Mouse (Mus musculus) embryonic facial prominence, embryonic 12.5 days (tissue): ENCODE results near the gene Hist1h2ak. TPM values are rescaled to one million over a fixed set of nuclear protein-coding genes. Genes with fewer than 3 reads are reported as not detected.
"Not testable (repeated sequence)": the region's sequence is repeated elsewhere in the genome, so short reads cannot be mapped to it uniquely, and the experiment has no call there.

Source experiments
- ATAC-seq: fragments of 200-750 bp; cut with Nextera tagmentation; 2 replicates; pipeline ENCODE4 v1.8.0; 2017; ENCODE audit not compliant: insufficient number of reproducible peaks, insufficient read depth, low FRiP score, low TSS enrichment
- H3K27ac ChIP-seq: fragments of 300-500 bp; sonication (generic); 2 replicates; pipeline ENCODE4 v1.5.1; 2016; ENCODE audit warnings: mild to moderate bottlenecking
- H3K27me3 ChIP-seq: fragments of 300-500 bp; sonication (generic); 2 replicates; pipeline ENCODE4 v1.6.1; 2016; ENCODE audit warnings: mild to moderate bottlenecking, moderate library complexity
- H3K36me3 ChIP-seq: fragments of 300-500 bp; sonication (generic); 2 replicates; pipeline ENCODE4 v1.6.1; 2016; ENCODE audit warnings: mild to moderate bottlenecking
- H3K4me1 ChIP-seq: fragments of 300-500 bp; sonication (generic); 2 replicates; pipeline ENCODE4 v1.6.1; 2016
- H3K4me2 ChIP-seq: fragments of 300-500 bp; sonication (generic); replicated peaks from 2 replicates; pipeline ENCODE4 v1.6.1; 2016; ENCODE audit warnings: mild to moderate bottlenecking, moderate library complexity
- H3K4me3 ChIP-seq: fragments of 300-500 bp; sonication (generic); 2 replicates; pipeline ENCODE4 v1.5.1; 2016; ENCODE audit warnings: mild to moderate bottlenecking
- H3K9ac ChIP-seq: fragments of 300-500 bp; sonication (generic); 2 replicates; pipeline ENCODE4 v1.6.1; 2016; ENCODE audit warnings: mild to moderate bottlenecking, moderate library complexity
- H3K9me3 ChIP-seq: fragments of 300-500 bp; sonication (generic); 2 replicates; pipeline ENCODE4 v1.6.1; 2016; ENCODE audit warnings: mild to moderate bottlenecking, moderate library complexity
- WGBS: fragments of 180-500 bp; shearing (Covaris S2); methylation state at CpG from one replicate; pipeline ENCODE4 v1.1.7; 2016; 5-methylcytosine and 5-hydroxymethylcytosine counted together
- polyA plus RNA-seq: library from polyadenylated mRNA; unstranded; fragments of >200 nt; fragmentation: Nextera tagmentation; extraction: Ambion mirVana; gene quantifications from 2 replicates; pipeline ENCODE4 v1.2.1, GENCODE M21; 2016

Gene Hist1h2ak
- polyA plus RNA-seq, 1 experiment from 2014 or later: 37.1 TPM

DNA sequence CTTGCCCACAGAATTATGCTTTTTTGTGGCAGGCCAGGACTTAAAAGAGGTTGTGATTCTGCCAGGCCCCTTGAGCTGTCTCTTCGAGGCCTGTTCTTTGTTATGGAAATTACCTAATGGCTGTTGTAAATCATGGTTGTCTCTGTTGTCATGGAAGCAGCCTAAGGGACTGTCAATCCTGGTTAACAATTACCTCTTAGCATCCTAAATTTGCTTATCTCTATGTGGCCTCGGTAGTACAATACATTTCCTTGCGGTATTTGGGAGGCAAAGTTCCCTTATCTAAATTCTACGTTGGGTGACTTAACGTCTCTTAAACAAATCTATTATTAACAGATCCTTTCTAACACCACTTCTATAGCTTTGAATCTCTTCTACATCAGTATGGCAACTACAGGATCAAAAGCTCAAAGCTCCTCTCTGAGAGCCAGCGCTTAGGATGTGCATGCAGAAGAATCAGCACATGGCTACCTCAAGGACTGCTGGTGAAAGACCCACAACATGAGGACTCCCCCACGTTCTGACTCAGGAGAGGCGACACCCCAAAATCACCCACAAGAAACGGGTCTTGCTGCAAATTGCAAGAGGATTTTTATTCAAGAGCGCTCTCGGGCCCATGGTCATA, 25.6 kb downstream of the Hist1h2ak start:
- no peak overlapping the region for H3K4me3 ChIP-seq
- WGBS: 30% methylated on average over 11 of the region's 11 CpGs
- H3K36me3 ChIP-seq: no peaks in the 10 kb centered on the region
- no peak for ATAC-seq
- H3K9me3 ChIP-seq: no peaks in the 10 kb centered on the region
- no peak overlapping the region for H3K4me2 ChIP-seq
- no peak overlapping the region for H3K27ac ChIP-seq
- H3K4me1 ChIP-seq: peaks cover under 1% of the 10 kb centered on the region; the same call in 1 of the 2 replicates
- H3K9ac ChIP-seq: no peak overlapping the region
- no peaks in the 10 kb centered on the region for H3K27me3 ChIP-seq

DNA sequence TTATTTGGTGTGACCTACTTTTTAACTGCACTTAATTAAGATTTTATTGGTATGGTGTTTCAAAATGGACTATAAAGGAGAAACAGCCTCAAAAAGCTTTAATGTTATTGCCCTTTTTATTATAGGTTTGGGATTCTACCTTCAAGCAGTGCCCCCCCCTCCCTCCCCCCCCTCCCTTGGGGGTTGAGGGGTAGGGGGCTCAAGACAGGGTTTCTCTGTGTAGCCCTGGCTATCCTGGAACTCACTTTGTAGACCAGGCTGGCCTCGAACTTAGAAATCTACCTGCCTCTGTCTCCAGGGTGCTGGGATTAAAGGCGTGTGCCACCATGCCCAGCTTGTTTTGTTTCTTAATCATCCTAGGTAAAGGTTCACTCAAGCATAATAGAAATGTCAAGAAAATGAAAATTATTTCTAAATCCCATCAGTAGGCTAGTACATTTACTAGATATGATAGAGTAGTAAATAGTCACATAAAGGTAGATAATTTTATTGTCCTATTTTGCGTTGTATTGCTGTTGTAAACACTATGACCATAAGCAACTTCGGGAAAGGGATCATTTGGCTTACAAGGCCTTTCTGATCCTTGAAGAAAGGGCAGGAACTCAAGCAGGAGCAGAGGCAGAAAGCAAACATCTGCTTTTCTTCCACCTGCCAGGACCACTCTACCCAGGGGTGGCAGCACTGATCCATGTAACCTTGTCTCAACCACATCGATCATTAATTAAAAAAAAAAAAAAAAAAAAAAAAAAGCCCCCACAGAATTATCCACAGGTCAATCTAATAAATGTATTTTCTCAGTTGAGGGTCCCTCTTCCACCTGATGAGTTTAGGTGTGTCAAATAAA, 30.4 kb downstream of the Hist1h2ak start:
- ATAC-seq: no peak
- 24% methylated on average over 5 of the region's 5 CpGs for WGBS
- H3K27me3 ChIP-seq: no peaks in the 10 kb centered on the region
- peak overlapping the region; percentile 35; the same call in 1 of the 2 replicates for H3K4me3 ChIP-seq
- no peak overlapping the region for H3K9ac ChIP-seq
- no peaks in the 10 kb centered on the region for H3K36me3 ChIP-seq
- H3K4me1 ChIP-seq: peaks cover 22% of the 10 kb centered on the region
- peak overlapping the region; percentile 61 for H3K4me2 ChIP-seq
- no peaks in the 10 kb centered on the region for H3K9me3 ChIP-seq
- peak overlapping the region; percentile 89; the same call in 1 of the 2 replicates for H3K27ac ChIP-seq

DNA sequence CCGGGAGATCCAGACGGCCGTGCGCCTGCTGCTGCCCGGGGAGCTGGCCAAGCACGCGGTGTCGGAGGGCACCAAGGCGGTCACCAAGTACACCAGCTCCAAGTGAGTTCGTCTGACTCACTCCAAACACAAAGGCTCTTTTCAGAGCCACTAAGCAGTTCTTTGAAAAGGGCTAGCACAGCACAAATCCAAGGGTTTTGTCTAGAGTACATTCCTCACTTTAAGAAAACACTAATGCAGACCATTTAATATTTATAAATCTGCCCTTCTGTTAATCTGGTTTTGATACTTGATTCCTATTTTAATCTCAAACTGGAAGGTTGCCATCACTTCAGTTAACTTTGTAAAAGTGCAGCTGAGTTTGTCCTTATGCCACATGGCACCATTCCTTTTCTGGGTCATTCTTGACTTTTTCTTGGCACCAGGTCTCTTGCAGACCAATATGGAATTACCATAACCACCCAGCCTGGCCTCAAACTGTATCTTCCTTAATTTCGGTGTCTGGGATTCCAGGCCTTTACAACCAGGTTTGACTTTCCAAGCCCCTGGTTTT, 31.2 kb downstream of the Hist1h2ak start:
- WGBS: 2% methylated on average over 11 of the region's 11 CpGs

GRCm38 (mm10) chr13:21721757-21722372, 31.8 kb downstream of the Hist1h2ak start, which contains the start of gene Hist1h2bm:
Gene Hist1h2bm, plus strand, starts transcription at chr13:21722044.
- Histone ChIP-seq H3K4me2 (peak within 1 kb of the TSS; percentile 61), H3K27ac (peak within 1 kb of the TSS; percentile 91), H3K4me1 (peaks cover 25% of the 10 kb centered on the region), H3K9ac (peak within 1 kb of the TSS; percentile 54), H3K4me3 (peak within 1 kb of the TSS; percentile 38)
- H3K9me3 ChIP-seq, H3K27me3 ChIP-seq, H3K36me3 ChIP-seq: not testable (repeated sequence)
- peak; percentile 95 for ATAC-seq
- WGBS: under 1% methylated on average over 37 of the region's 37 CpGs

More for the DNA sequence above, 31.2 kb downstream of the Hist1h2ak start:
- Histone ChIP-seq H3K27me3 (no peaks in the 10 kb centered on the region), H3K9me3 (no peaks in the 10 kb centered on the region), H3K4me3 (peak overlapping the region; percentile 35), H3K36me3 (no peaks in the 10 kb centered on the region), H3K4me1 (peaks cover 25% of the 10 kb centered on the region), H3K9ac (peak overlapping the region; percentile 53), H3K4me2 (peak overlapping the region; percentile 61), H3K27ac (peak overlapping the region; percentile 89)
- no peak for ATAC-seq

- not testable (repeated sequence) for H3K9me3 ChIP-seq, H3K27me3 ChIP-seq, H3K36me3 ChIP-seq, ATAC-seq
- H3K4me1 ChIP-seq: peaks cover 25% of the 10 kb centered on the region
- H3K4me3 ChIP-seq: peak overlapping the region; percentile 38
- peak overlapping the region; percentile 61 for H3K4me2 ChIP-seq
- 2% methylated on average over 21 of the region's 44 CpGs for WGBS
- peak overlapping the region; percentile 54 for H3K9ac ChIP-seq
- peak overlapping the region; percentile 91 for H3K27ac ChIP-seq
Measured at GRCm38 (mm10) chr13:21721107-21721756, 32.4 kb downstream of the Hist1h2ak start.

DNA sequence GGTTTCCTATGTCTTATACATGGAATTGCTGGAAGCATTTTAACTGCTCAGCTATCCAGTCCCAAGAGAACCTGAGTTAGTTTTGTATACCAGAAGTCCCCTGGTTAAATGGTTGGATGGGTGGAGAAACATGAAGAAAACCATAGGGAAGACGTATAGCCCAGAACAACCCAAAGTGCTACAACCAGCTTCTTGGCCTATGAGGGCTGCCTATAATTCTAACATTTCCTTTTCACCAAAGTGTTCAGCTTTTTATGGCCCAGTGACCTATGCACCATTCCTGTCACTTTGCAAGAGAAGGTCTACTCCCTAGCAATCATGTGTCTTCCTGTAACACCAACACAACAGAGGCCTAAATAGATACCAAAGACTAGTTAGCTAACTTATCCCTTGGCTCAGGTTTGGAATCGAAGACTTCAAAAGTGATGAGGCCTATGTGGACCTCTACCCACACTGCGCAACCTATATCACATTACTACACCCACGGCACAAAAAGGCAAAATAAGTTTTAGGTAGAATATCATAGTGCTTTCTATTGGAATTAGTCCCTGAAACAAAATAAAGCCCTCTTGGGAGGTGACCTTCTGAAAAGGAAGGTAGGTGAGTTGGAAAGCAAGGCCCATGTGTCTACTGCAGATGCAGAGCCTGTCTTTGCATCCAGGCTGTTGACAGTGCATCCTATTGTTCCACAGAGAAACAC, 35.1 kb downstream of the Hist1h2ak start:
- peak overlapping the region; percentile 64 for H3K4me2 ChIP-seq
- peak overlapping the region; percentile 90 for H3K27ac ChIP-seq
- peak overlapping the region; percentile 47 for H3K4me3 ChIP-seq
- 50% methylated on average over 4 of the region's 4 CpGs for WGBS
- H3K9ac ChIP-seq: peak overlapping the region; percentile 72
- no peaks in the 10 kb centered on the region for H3K36me3 ChIP-seq
- H3K4me1 ChIP-seq: peaks cover 32% of the 10 kb centered on the region
- H3K9me3 ChIP-seq: no peaks in the 10 kb centered on the region
- no peak for ATAC-seq
- H3K27me3 ChIP-seq: no peaks in the 10 kb centered on the region

DNA sequence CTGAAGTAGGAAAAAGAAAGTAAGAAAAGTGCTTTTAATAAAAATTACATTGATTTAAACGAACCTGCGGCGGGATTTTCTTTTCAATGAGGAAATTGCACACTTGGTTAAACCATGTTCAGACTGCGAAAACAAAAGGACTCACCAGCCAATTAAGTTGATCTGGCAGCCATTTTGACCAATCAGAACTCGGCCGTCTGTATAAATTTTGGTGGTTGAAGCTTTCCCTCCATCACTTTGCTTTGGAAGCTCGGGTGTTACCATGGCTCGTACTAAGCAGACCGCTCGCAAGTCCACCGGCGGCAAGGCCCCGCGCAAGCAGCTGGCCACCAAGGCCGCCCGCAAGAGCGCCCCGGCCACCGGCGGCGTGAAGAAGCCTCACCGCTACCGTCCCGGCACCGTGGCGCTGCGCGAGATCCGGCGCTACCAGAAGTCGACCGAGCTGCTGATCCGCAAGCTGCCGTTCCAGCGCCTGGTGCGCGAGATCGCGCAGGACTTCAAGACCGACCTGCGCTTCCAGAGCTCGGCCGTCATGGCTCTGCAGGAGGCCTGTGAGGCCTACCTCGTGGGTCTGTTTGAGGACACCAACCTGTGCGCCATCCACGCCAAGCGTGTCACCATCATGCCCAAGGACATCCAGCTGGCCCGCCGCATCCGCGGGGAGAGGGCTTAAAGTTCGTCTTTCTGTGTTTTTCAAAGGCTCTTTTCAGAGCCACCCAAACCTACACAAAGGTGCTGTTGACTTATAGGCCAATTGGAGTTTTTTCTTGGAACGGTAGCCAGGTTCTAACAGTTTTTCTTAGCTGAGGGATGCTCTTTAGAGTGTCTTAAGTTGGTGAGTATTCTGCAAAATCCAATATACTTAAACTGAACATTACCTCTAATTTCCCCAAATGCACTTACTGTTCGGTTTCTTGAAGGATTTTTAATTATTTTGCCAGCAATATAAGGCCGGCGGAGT, 36.0 kb downstream of the Hist1h2ak start, which contains the start of gene Hist1h3h:
Gene Hist1h3h, plus strand, starts transcription at position 263 of the 961 bp plus-strand sequence.
- H3K27me3 ChIP-seq, H3K36me3 ChIP-seq, H3K9me3 ChIP-seq: not testable (repeated sequence)
- under 1% methylated on average over 26 of the region's 56 CpGs for WGBS
- peak; percentile 36; the same call in 1 of the 2 replicates for ATAC-seq
- H3K4me2 ChIP-seq: peak within 1 kb of the TSS; percentile 85
- peaks cover 28% of the 10 kb centered on the region for H3K4me1 ChIP-seq
- H3K27ac ChIP-seq: peak within 1 kb of the TSS; percentile 98
- H3K4me3 ChIP-seq: peak within 1 kb of the TSS; percentile 49
- peak within 1 kb of the TSS; percentile 72 for H3K9ac ChIP-seq

- Histone ChIP-seq H3K4me2 (peak overlapping the region; percentile 85), H3K9ac (peak overlapping the region; percentile 65), H3K27ac (peak overlapping the region; percentile 98), H3K4me3 (peak overlapping the region; percentile 49), H3K4me1 (peaks cover 26% of the 10 kb centered on the region)
- H3K27me3 ChIP-seq, ATAC-seq, H3K36me3 ChIP-seq, H3K9me3 ChIP-seq: not testable (repeated sequence)
- WGBS: under 1% methylated on average over 13 of the region's 38 CpGs
Measured at GRCm38 (mm10) chr13:21716540-21717391, 36.9 kb downstream of the Hist1h2ak start.

DNA sequence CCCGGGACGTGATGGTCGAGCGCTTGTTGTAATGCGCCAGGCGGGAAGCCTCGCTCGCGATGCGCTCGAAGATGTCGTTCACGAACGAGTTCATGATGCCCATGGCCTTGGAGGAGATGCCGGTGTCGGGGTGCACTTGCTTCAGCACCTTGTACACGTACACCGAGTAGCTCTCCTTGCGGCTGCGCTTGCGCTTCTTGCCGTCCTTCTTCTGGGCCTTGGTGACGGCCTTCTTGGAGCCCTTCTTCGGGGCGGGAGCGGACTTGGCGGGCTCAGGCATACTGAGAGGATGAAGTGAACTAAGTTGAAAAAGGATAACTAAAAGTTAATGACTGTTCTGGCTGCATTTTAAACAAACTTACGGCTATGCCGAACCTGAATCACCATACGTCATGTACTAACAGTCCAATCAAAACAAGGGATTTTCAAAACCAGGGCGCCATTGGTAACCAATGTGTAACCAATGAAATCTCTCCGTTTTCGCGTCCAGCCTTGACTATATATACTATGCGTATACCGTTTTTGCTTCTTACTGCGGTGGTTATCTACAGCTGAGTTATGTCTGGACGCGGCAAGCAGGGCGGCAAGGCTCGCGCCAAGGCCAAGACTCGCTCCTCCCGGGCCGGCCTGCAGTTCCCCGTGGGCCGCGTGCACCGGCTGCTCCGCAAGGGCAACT, 37.6 kb downstream of the Hist1h2ak start, which contains the start of the genes Hist1h2bl and Hist1h2ai:
Gene Hist1h2bl, minus strand, starts transcription at position 280 of the 676 bp plus-strand sequence.
Gene Hist1h2ai, plus strand, starts transcription at position 559 of the 676 bp plus-strand sequence.
- H3K27ac ChIP-seq: peak within 1 kb of the TSS; percentile 98
- not testable (repeated sequence) for H3K9me3 ChIP-seq, H3K27me3 ChIP-seq, H3K36me3 ChIP-seq
- ATAC-seq: peak; percentile 89
- H3K4me1 ChIP-seq: peaks cover 25% of the 10 kb centered on the region
- peak within 1 kb of the TSS; percentile 85 for H3K4me2 ChIP-seq
- WGBS: under 1% methylated on average over 34 of the region's 50 CpGs
- peak within 1 kb of the TSS; percentile 49 for H3K4me3 ChIP-seq
- H3K9ac ChIP-seq: peak within 1 kb of the TSS; percentile 66
